Mouse (Mus musculus): ENCODE results near the gene Cyp2s1.

DNA sequence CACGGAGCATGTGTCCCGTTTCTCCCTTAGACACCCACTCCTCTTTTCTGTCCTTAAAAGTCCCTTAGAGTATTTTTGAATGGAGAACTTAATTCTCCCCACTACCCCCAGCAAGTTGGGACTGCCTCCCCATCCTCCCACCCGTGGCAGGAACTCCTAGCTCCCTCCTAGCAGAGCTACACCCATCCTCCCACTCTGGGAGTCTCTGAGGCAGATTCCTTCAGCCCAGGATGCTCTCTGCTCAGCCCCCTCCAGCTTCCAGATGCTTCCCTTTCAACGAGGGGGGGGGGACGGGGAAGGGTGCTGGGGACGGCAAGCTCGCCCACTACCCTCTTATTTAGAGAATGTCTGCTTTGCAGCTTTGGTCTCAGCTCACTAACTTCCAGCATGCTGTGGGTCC, 1.1 kb downstream of the Cyp2s1 start:
- no peak for TF ChIP-seq POLR2A (IDR thresholded peaks at IDR 0.05; ENCODE audit: insufficient read depth, low read depth, low read length)
- TF ChIP-seq EP300 (IDR thresholded peaks at IDR 0.05; ENCODE audit: insufficient read depth, low read depth, low read length): no peak

All from heart, adult 2 months (tissue).